Mouse (Mus musculus): ENCODE measurements at regions not wholly inside any gene's neighbourhood (a gene's known extent, or its start where the extent isn't known, plus 50 kb on each side); places are given as distances from the start of the nearest gene placed in this dataset.

DNA sequence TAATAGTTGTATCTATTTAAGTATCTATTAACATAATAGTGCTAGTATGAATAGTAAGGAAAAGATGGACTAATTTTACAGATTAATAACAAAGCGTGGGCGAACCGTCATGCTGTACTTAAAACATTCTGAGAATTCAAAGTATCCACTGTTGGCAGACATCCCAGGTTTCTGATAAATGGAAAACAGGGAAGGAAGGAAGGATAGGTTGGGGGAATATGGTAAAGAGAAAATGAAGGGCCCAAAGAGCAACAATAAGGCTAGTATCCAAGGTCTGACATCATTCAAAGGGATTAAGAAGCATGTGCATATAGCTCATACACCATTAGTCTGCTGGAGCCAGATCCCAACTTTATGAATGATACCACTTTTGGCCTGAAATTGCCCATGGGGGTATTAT is 572.0 kb upstream of the Pdzrn3 start:
- TF ChIP-seq MAX (IDR thresholded peaks at IDR 0.05) (no peak), CTCF (IDR thresholded peaks at IDR 0.05; ENCODE audit: control insufficient read depth, insufficient read depth, insufficient read length) (no peak)
